Mouse (Mus musculus) limb, embryonic 14.5 days (tissue): ENCODE results near the gene Hist1h1c. TPM values are rescaled to one million over a fixed set of nuclear protein-coding genes. Genes with fewer than 3 reads are reported as not detected.

Source experiments
- ATAC-seq: fragments of 200-750 bp; cut with Nextera tagmentation; 2 replicates; pipeline ENCODE4 v1.8.0; 2017; ENCODE audit warnings: low read depth, moderate number of reproducible peaks, moderate TSS enrichment; ENCODE audit not compliant: low FRiP score
- DNase-seq: peaks from one replicate; pipeline ENCODE4 v3.0.0-alpha.2; 2015; ENCODE audit warnings: low spot score
- H3K27ac ChIP-seq: fragments of 300-500 bp; sonication (generic); replicated peaks from 2 replicates; pipeline ENCODE4 v1.5.1; 2014; ENCODE audit warnings: low read depth, mild to moderate bottlenecking, low read length, moderate library complexity, mixed read lengths
- H3K27me3 ChIP-seq: fragments of 300-500 bp; sonication (generic); 2 replicates; pipeline ENCODE4 v1.6.1; 2014; ENCODE audit warnings: low read length, mixed read lengths; ENCODE audit not compliant: control insufficient read depth, insufficient read depth
- H3K36me3 ChIP-seq: fragments of 300-500 bp; sonication (generic); 2 replicates; pipeline ENCODE4 v1.6.1; 2014; ENCODE audit warnings: mild to moderate bottlenecking, low read length, moderate library complexity, mixed read lengths; ENCODE audit not compliant: control insufficient read depth, insufficient read depth
- H3K4me1 ChIP-seq: fragments of 300-500 bp; sonication (generic); 2 replicates; pipeline ENCODE4 v1.6.1; 2014; ENCODE audit warnings: antibody characterized with exemption, low read length, mixed read lengths; ENCODE audit not compliant: control insufficient read depth, insufficient read depth
- H3K4me2 ChIP-seq: fragments of 300-500 bp; sonication (generic); replicated peaks from 2 replicates; pipeline ENCODE4 v1.6.1; 2014; ENCODE audit warnings: low read depth, mild to moderate bottlenecking, low read length, moderate library complexity; ENCODE audit not compliant: severe bottlenecking
- H3K4me3 ChIP-seq: fragments of 300-500 bp; sonication (generic); replicated peaks from 2 replicates; pipeline ENCODE4 v1.5.1; 2014; ENCODE audit warnings: low read length
- H3K9ac ChIP-seq: fragments of 300-500 bp; sonication (generic); 2 replicates; pipeline ENCODE4 v1.6.1; 2014; ENCODE audit warnings: mild to moderate bottlenecking, low read depth, low read length, moderate library complexity; ENCODE audit not compliant: severe bottlenecking
- H3K9me3 ChIP-seq: fragments of 300-500 bp; sonication (generic); 2 replicates; pipeline ENCODE4 v1.6.1; 2016; ENCODE audit warnings: low read length; ENCODE audit not compliant: control insufficient read depth
- POLR2A ChIP-seq: fragments of 200-500 bp; IDR thresholded peaks from 2 replicates; pipeline ENCODE4 v1.8.0; 2012; ENCODE audit warnings: inconsistent platforms, mild to moderate bottlenecking, moderate library complexity, borderline replicate concordance; ENCODE audit not compliant: insufficient read depth, insufficient read length; ENCODE audit errors: extremely low read depth
- WGBS: fragments of 180-500 bp; shearing (Covaris S2); extraction: QIAGEN DNeasy Blood & Tissue Kit; methylation state at CpG from one replicate; pipeline ENCODE4 v1.1.7; 2014; 5-methylcytosine and 5-hydroxymethylcytosine counted together
- polyA plus RNA-seq, 2 experiments: library from polyadenylated mRNA; depleted of rRNA in 1 of 2; stranded (reverse) in 1 of 2; unstranded in 1 of 2; fragments of >200 nt; fragmentation: Nextera tagmentation in 1 of 2; extraction: Ambion mirVana in 1 of 2; gene quantifications; 2 replicates each; pipeline versions ENCODE4 v1.2.1 to v1.2.3; 2012 to 2014

Gene Hist1h1c
- polyA plus RNA-seq (2012; rRNA removed) (23.7 and 28.5 TPM in 2 replicates), polyA plus RNA-seq (2014; fragmentation: Nextera tagmentation; extraction: Ambion mirVana) (24.7 and 27.5 TPM in 2 replicates)

DNA sequence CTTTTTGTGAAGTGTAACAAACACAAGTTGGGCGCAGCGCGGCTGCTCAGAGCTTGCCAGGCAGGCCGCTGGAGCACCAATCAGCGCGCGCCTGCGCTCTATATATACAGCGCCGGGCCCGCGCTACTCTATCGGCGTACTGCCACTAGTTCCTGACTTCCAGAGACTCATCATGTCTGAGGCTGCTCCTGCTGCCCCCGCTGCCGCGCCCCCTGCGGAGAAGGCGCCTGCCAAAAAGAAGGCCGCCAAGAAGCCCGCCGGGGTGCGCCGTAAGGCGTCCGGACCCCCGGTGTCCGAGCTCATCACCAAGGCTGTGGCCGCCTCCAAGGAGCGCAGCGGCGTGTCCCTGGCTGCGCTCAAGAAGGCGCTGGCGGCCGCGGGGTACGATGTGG is at the start of gene Hist1h1c:
TSS of gene Hist1h1c (plus strand) at position 132 of the 392 bp plus-strand sequence.
- peak within 1 kb of the TSS; percentile 92 for H3K27ac ChIP-seq
- no peaks in the 10 kb centered on the region for H3K9me3 ChIP-seq
- no peaks in the 10 kb centered on the region for H3K27me3 ChIP-seq
- peak; percentile 97 for TF ChIP-seq POLR2A
- no peaks in the 10 kb centered on the region for H3K36me3 ChIP-seq
- ATAC-seq = peak; percentile 90
- peaks cover 9% of the 10 kb centered on the region for H3K4me1 ChIP-seq
- H3K9ac ChIP-seq = peak within 1 kb of the TSS; percentile 81
- peak; percentile 98 for DNase-seq
- WGBS = 0% methylated on average over 27 of the region's 38 CpGs
- H3K4me2 ChIP-seq = peak within 1 kb of the TSS; percentile 73
- peak within 1 kb of the TSS; percentile 44 for H3K4me3 ChIP-seq

DNA sequence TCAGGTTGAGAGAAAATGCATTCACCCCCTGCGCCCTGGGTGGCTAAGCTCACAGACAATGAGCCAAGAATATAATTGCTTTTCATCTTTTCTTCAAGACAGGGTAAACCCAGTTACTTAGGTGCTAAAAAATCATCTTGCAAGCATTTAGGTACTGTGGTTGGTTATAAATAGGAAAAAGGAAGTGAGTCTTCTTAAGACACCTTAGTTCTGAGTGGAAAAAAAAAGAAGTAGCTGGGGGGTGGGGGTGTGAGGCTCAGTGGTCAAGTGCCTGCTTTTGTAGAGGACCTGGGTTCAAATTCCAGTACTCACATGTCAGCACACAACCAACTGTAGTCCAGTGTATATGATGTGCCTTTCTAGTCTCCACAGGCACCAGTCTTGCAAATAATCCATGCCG is 49.7 kb upstream of the Hist1h1c start:
- H3K4me3 ChIP-seq = no peak overlapping the region
- 90% methylated on average over 2 of the region's 2 CpGs for WGBS
- no peak for ATAC-seq
- no peak overlapping the region for H3K4me2 ChIP-seq
- peaks cover 12% of the 10 kb centered on the region for H3K4me1 ChIP-seq
- H3K36me3 ChIP-seq = no peaks in the 10 kb centered on the region
- TF ChIP-seq POLR2A = no peak
- no peaks in the 10 kb centered on the region for H3K9me3 ChIP-seq
- no peak for DNase-seq
- H3K27ac ChIP-seq = no peak overlapping the region
- no peak overlapping the region for H3K9ac ChIP-seq
- no peaks in the 10 kb centered on the region for H3K27me3 ChIP-seq

DNA sequence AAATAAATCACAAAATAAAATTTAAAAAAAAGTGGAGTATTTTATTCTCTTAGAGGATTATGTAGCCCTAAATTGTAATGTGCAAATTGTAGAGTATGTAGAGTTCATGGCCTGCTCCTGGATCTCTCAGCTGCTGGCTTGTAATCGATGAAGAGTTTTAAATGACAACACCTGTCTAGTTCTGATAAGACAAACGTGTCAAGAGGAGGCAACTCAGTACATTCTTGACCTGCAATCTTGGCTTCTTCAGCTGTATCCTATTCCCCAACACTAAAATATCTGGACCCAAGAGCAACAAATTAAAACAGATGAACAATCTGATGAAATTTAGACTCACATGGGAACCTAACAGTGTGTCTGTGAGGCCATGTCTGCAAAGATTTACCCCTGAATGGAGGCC is 49.1 kb upstream of the Hist1h1c start:
- no peaks in the 10 kb centered on the region for H3K36me3 ChIP-seq
- peaks cover 12% of the 10 kb centered on the region for H3K4me1 ChIP-seq
- no peak overlapping the region for H3K4me3 ChIP-seq
- DNase-seq (no peak), ATAC-seq (no peak)
- no peak for TF ChIP-seq POLR2A
- no peaks in the 10 kb centered on the region for H3K9me3 ChIP-seq
- no peak overlapping the region for H3K9ac ChIP-seq
- no peaks in the 10 kb centered on the region for H3K27me3 ChIP-seq
- H3K27ac ChIP-seq = no peak overlapping the region
- no peak overlapping the region for H3K4me2 ChIP-seq
- 68% methylated on average over 2 of the region's 2 CpGs for WGBS

GRCm38 (mm10) chr13:23693856-23694440 is 44.7 kb upstream of the Hist1h1c start:
- Histone ChIP-seq H3K4me3 (no peak overlapping the region), H3K9me3 (no peaks in the 10 kb centered on the region), H3K27me3 (no peaks in the 10 kb centered on the region), H3K4me2 (no peak overlapping the region), H3K36me3 (no peaks in the 10 kb centered on the region), H3K9ac (no peak overlapping the region), H3K27ac (no peak overlapping the region), H3K4me1 (peaks cover 8% of the 10 kb centered on the region; the same call in 1 of the 2 replicates)
- 70% methylated on average over 6 of the region's 6 CpGs for WGBS
- no peak for TF ChIP-seq POLR2A
- ATAC-seq (no peak), DNase-seq (no peak)

- Histone ChIP-seq H3K27ac (no peak overlapping the region), H3K36me3 (no peaks in the 10 kb centered on the region), H3K4me2 (no peak overlapping the region), H3K4me3 (no peak overlapping the region), H3K27me3 (no peaks in the 10 kb centered on the region), H3K4me1 (peaks cover 8% of the 10 kb centered on the region; the same call in 1 of the 2 replicates), H3K9ac (no peak overlapping the region), H3K9me3 (no peaks in the 10 kb centered on the region)
- DNase-seq (no peak), ATAC-seq (no peak)
- no peak for TF ChIP-seq POLR2A
- 93% methylated on average over 9 of the region's 9 CpGs for WGBS
Measured at GRCm38 (mm10) chr13:23694956-23695355, 43.7 kb upstream of the Hist1h1c start.

DNA sequence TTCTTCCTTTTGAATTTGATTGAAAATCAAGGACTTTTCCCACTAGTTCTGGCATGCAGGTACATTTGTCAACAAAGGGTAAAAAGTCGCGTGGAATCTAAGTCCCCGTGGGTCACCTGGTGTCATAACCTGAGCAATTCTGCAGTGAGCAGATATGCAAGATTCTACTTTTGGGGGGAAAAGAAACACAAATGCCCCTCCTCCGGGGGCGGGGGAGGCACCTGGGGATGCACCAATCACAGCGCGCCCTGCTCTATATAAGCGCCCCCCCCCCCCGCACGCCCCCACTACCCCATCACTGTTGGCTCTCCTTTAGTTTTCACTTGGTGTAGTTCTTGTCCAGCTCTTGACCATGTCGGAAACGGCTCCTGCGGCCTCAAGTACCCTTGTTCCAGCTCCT is 43.1 kb upstream of the Hist1h1c start, which contains the start of gene Hist1h1t:
TSS of gene Hist1h1t (plus strand) at position 301 of the 400 bp plus-strand sequence.
- Histone ChIP-seq H3K36me3 (no peaks in the 10 kb centered on the region), H3K9ac (no peak within 1 kb of the TSS), H3K4me3 (no peak within 1 kb of the TSS), H3K27ac (no peak within 1 kb of the TSS), H3K9me3 (no peaks in the 10 kb centered on the region), H3K27me3 (no peaks in the 10 kb centered on the region), H3K4me1 (peaks cover 8% of the 10 kb centered on the region; the same call in 1 of the 2 replicates), H3K4me2 (peak within 1 kb of the TSS; percentile 1)
- no peak for ATAC-seq
- TF ChIP-seq POLR2A = no peak
- no peak for DNase-seq
- 47% methylated on average over 13 of the region's 13 CpGs for WGBS
